Mouse (Mus musculus): ENCODE data around the gene Trpt1. TPM values are rescaled to one million over a fixed set of nuclear protein-coding genes. Genes with fewer than 3 reads are reported as not detected.
A peak's percentile ranks its signal among the peaks of the same experiment; 100 is the strongest.

Gene Trpt1
- 2.9 and 4.1 TPM in 2 replicates for polyA plus RNA-seq (2015; fragmentation: Nextera tagmentation; extraction: Ambion mirVana)

DNA sequence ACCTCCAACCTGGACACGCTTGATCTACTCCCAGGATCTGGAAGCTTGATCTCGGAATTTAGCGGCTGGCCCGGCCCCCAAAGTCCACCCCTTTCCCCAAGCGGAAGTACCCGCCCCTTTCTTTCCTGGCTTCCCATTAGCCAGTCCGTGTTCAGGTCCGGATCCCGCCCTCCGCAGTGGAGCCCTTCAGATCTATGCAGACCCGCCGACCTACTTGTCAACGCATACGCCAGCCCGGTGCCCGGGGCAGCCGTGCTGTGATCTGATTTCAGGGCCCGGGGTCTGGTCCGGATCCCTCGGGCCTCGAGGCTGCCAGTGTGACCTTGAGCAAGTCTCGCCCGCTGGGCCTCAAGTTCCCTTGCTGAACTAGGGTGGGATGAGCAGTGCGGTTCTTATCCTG, at the start of gene Trpt1, which contains the start of gene Nudt22:
Trpt1 (plus strand) TSS at position 126 of the 400 bp plus-strand sequence.
Nudt22 (minus strand) TSS at position 112 of the 400 bp plus-strand sequence.
- Histone ChIP-seq H3K4me2 (ENCODE audit: low read depth, low read length) (peak within 1 kb of the TSS; percentile 95), H3K36me3 (replicated peaks; ENCODE audit: insufficient read depth, low read length) (peaks cover 26% of the 10 kb centered on the region), H3K4me1 (ENCODE audit: insufficient read depth) (peaks cover 34% of the 10 kb centered on the region), H3K4me3 (ENCODE audit: low read depth, low read length) (peak within 1 kb of the TSS; percentile 63), H3K27me3 (ENCODE audit: insufficient read depth, low read length) (no peaks in the 10 kb centered on the region), H3K9ac (replicated peaks) (peak within 1 kb of the TSS; percentile 79), H3K27ac (ENCODE audit: low read depth) (peak within 1 kb of the TSS; percentile 84), H3K9me3 (ENCODE audit: low read length) (no peaks in the 10 kb centered on the region)
- TF ChIP-seq EP300 (IDR thresholded peaks at IDR 0.05; ENCODE audit: low read depth), result no peak
- TF ChIP-seq CTCF (IDR thresholded peaks at IDR 0.05; ENCODE audit: low read depth), result no peak
- under 1% methylated on average over 24 of the region's 24 CpGs for WGBS (ENCODE audit: insufficient replicate concordance)
- peak; percentile 71 for ATAC-seq
- peak; percentile 89 for DNase-seq

DNA sequence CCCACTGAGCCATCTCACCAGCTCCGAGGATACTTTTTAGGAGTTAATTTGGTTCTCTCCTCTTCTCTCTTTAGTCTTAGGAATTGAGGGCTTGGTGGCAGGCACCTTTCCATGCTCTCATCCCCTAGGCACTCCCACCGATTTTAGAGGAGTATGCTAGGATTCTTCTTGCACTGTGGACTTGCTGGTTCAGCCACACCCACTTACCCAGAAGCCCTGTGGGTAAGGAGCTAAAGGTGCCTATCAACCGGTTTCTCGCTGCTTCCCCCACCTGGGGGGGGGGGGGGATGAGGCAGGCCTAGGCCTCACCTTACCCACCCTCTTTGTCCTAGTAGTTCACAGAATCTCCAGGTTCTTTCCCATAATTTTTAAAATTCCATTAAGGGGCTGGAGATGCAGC, 48.2 kb upstream of the Trpt1 start:
- ATAC-seq (no peak), DNase-seq (no peak)
- H3K4me2 ChIP-seq (ENCODE audit: low read depth, low read length), result no peak overlapping the region
- H3K4me1 ChIP-seq (ENCODE audit: insufficient read depth), result peaks cover 22% of the 10 kb centered on the region
- H3K4me3 ChIP-seq (ENCODE audit: low read depth, low read length), result no peak overlapping the region
- TF ChIP-seq CTCF (IDR thresholded peaks at IDR 0.05; ENCODE audit: low read depth) (no peak), EP300 (IDR thresholded peaks at IDR 0.05; ENCODE audit: low read depth) (no peak)
- 64% methylated on average over 4 of the region's 4 CpGs for WGBS (ENCODE audit: insufficient replicate concordance)
- H3K27me3 ChIP-seq (ENCODE audit: insufficient read depth, low read length), result no peaks in the 10 kb centered on the region
- no peak overlapping the region for H3K9ac ChIP-seq (replicated peaks)
- no peak overlapping the region for H3K27ac ChIP-seq (ENCODE audit: low read depth)
- no peaks in the 10 kb centered on the region for H3K9me3 ChIP-seq (ENCODE audit: low read length)
- H3K36me3 ChIP-seq (replicated peaks; ENCODE audit: insufficient read depth, low read length), result no peaks in the 10 kb centered on the region; the same call in 1 of the 2 replicates

DNA sequence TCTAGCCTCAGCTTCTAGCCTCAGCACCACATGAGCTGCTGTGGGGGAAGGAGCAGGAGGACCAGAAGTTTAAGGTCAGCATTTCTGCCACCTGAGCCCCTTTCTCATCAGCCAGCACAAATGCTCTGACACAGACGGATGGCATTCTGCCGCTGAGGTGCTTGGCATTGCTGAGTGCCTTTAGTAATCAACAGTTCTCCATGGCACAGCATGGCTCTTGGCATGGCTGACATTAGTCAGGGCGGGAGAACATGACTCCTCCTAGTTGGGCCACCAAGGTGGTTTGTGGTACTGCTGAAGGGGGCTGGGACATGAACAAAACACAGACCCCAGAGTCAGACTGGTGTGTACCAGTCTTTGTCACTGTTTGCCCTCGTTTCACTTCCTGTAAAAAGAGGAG, 47.7 kb upstream of the Trpt1 start:
- no peak for TF ChIP-seq EP300 (IDR thresholded peaks at IDR 0.05; ENCODE audit: low read depth)
- no peak for TF ChIP-seq CTCF (IDR thresholded peaks at IDR 0.05; ENCODE audit: low read depth)
- no peak for DNase-seq
- Histone ChIP-seq H3K4me1 (ENCODE audit: insufficient read depth) (peaks cover 22% of the 10 kb centered on the region), H3K9me3 (ENCODE audit: low read length) (no peaks in the 10 kb centered on the region), H3K4me2 (ENCODE audit: low read depth, low read length) (no peak overlapping the region), H3K27me3 (ENCODE audit: insufficient read depth, low read length) (no peaks in the 10 kb centered on the region), H3K27ac (ENCODE audit: low read depth) (no peak overlapping the region), H3K9ac (replicated peaks) (no peak overlapping the region), H3K36me3 (replicated peaks; ENCODE audit: insufficient read depth, low read length) (no peaks in the 10 kb centered on the region; the same call in 1 of the 2 replicates), H3K4me3 (ENCODE audit: low read depth, low read length) (no peak overlapping the region)
- 72% methylated on average over 4 of the region's 4 CpGs for WGBS (ENCODE audit: insufficient replicate concordance)
- ATAC-seq, result no peak

DNA sequence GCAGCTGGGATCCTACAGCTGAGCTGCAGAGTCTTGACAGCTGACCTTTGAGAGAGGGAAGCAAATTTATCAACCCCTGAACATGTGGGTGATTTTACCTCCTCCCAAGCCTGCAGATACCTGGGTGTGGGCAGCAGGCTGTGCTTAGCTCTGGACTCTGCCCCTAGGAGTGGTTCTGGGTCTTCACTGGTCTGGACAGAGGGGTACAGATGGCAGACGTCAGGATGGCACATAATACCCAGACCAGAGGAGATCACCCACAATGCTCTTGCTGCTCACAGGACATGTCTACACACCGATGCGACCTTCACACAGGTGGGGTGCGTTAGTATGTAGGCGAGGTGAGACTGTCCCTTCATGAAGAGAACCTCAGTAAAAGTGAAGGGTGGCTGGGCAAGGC, 46.4 kb upstream of the Trpt1 start:
- ATAC-seq (no peak), DNase-seq (no peak)
- no peak for TF ChIP-seq CTCF (IDR thresholded peaks at IDR 0.05; ENCODE audit: low read depth)
- peaks cover 4% of the 10 kb centered on the region for H3K36me3 ChIP-seq (replicated peaks; ENCODE audit: insufficient read depth, low read length)
- H3K4me3 ChIP-seq (ENCODE audit: low read depth, low read length), result no peak overlapping the region
- no peaks in the 10 kb centered on the region for H3K9me3 ChIP-seq (ENCODE audit: low read length)
- peaks cover 24% of the 10 kb centered on the region for H3K4me1 ChIP-seq (ENCODE audit: insufficient read depth)
- WGBS (ENCODE audit: insufficient replicate concordance), result 90% methylated on average over 5 of the region's 5 CpGs
- no peaks in the 10 kb centered on the region for H3K27me3 ChIP-seq (ENCODE audit: insufficient read depth, low read length)
- H3K27ac ChIP-seq (ENCODE audit: low read depth), result no peak overlapping the region
- no peak overlapping the region for H3K9ac ChIP-seq (replicated peaks)
- H3K4me2 ChIP-seq (ENCODE audit: low read depth, low read length), result no peak overlapping the region

DNA sequence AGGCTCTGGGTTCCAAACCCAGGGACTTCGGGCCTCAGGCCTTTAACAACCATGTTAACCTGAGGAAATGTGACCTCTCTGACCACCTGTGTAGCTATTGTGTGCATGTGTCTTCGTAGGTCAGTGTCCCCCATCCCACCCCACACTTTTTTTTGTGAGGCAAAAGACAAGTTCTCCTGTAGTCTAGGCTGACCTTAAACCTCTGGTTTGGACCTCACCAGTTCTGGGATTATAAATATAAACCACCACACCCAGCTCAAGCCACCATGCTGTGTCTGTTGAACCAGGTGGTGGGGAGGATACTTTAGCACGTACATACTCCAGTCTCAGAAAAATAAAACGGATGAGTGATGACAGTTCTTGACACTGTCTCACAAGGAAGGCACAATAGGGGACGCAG, 46.0 kb upstream of the Trpt1 start:
- Histone ChIP-seq H3K27me3 (ENCODE audit: insufficient read depth, low read length) (no peaks in the 10 kb centered on the region), H3K27ac (ENCODE audit: low read depth) (0 out of 2 replicates have a peak overlapping the region, but pooled peaks have one; percentile 89), H3K9ac (replicated peaks) (no peak overlapping the region; the same call in 1 of the 2 replicates), H3K36me3 (replicated peaks; ENCODE audit: insufficient read depth, low read length) (peaks cover 8% of the 10 kb centered on the region), H3K4me1 (ENCODE audit: insufficient read depth) (peaks cover 24% of the 10 kb centered on the region), H3K9me3 (ENCODE audit: low read length) (no peaks in the 10 kb centered on the region), H3K4me2 (ENCODE audit: low read depth, low read length) (peak overlapping the region; percentile 100), H3K4me3 (ENCODE audit: low read depth, low read length) (peak overlapping the region; percentile 60; the same call in 1 of the 2 replicates)
- ATAC-seq (no peak), DNase-seq (no peak)
- WGBS (ENCODE audit: insufficient replicate concordance), result 60% methylated on average over 5 of the region's 5 CpGs
- TF ChIP-seq EP300 (IDR thresholded peaks at IDR 0.05; ENCODE audit: low read depth) (no peak), CTCF (IDR thresholded peaks at IDR 0.05; ENCODE audit: low read depth) (no peak)

DNA sequence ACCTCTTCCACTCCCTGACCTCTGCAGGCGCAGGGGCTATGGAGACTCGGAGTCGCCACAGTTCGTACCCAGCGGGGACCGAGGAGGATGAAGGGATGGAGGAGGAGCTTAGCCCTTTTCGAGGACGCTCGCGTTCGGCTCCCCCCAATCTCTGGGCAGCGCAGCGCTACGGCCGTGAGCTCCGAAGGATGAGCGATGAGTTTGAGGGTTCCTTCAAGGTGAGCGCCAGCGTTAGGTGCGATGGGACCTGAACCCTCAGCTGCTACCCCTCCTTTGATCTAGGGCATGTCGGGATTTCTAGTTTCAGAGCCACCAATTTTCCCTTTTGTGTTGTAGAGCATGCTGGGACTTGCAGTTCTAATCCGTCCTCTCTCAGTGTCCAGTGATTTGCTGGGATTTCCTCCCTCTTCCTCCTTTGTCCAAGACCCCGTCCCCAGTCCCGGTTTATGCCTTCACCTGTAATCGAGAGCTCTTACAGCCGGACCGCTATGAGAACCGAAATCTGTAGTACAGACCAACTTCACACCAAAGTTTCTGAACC, 45.2 kb upstream of the Trpt1 start:
- Histone ChIP-seq H3K4me2 (ENCODE audit: low read depth, low read length) (peak overlapping the region; percentile 100), H3K27me3 (ENCODE audit: insufficient read depth, low read length) (no peaks in the 10 kb centered on the region), H3K9ac (replicated peaks) (peak overlapping the region; percentile 64), H3K36me3 (replicated peaks; ENCODE audit: insufficient read depth, low read length) (peaks cover 11% of the 10 kb centered on the region), H3K9me3 (ENCODE audit: low read length) (no peaks in the 10 kb centered on the region), H3K27ac (ENCODE audit: low read depth) (peak overlapping the region; percentile 89), H3K4me1 (ENCODE audit: insufficient read depth) (peaks cover 24% of the 10 kb centered on the region), H3K4me3 (ENCODE audit: low read depth, low read length) (peak overlapping the region; percentile 60)
- WGBS (ENCODE audit: insufficient replicate concordance), result under 1% methylated on average over 28 of the region's 28 CpGs
- TF ChIP-seq CTCF (IDR thresholded peaks at IDR 0.05; ENCODE audit: low read depth) (no peak), EP300 (IDR thresholded peaks at IDR 0.05; ENCODE audit: low read depth) (no peak)
- DNase-seq (peak; percentile 47), ATAC-seq (peak; percentile 11; the same call in 1 of the 2 replicates)

Data from liver, postnatal 0 days (tissue).